Mouse (Mus musculus): ENCODE measurements at regions not wholly inside any gene's neighbourhood (a gene's known extent, or its start where the extent isn't known, plus 50 kb on each side); places are given as distances from the start of the nearest gene placed in this dataset.

GRCm38 (mm10) chr3:143970771-143971170 lies 234.2 kb downstream of the Lmo4 start:
- H3K4me2 ChIP-seq (ENCODE audit: low read length) = no peak overlapping the region
- H3K27me3 ChIP-seq (ENCODE audit: control insufficient read depth, insufficient read depth, low read length) = no peaks in the 10 kb centered on the region
- no peak overlapping the region for H3K9ac ChIP-seq (ENCODE audit: low read length)
- H3K27ac ChIP-seq (replicated peaks in 1 of 2; ENCODE audit: control insufficient read depth in 1 of 2, insufficient read depth in 1 of 2, low read depth in 2 of 2, low read length in 2 of 2) = no peak overlapping the region
- no peaks in the 10 kb centered on the region for H3K4me1 ChIP-seq (ENCODE audit: control insufficient read depth in 2 of 2, insufficient read depth in 2 of 2, low read length in 2 of 2)
- 81% methylated on average over 11 of the region's 11 CpGs for WGBS
- no peak overlapping the region for H3K4me3 ChIP-seq (ENCODE audit: control insufficient read depth in 1 of 2, insufficient read depth in 1 of 2, low read depth in 1 of 2, low read length in 2 of 2)
- no peak for ATAC-seq (ENCODE audit: insufficient number of reproducible peaks, insufficient read depth, low FRiP score, low read depth)
- no peaks in the 10 kb centered on the region for H3K36me3 ChIP-seq (ENCODE audit: control insufficient read depth, insufficient read depth, low read length)
- no peaks in the 10 kb centered on the region for H3K9me3 ChIP-seq (ENCODE audit: control insufficient read depth, low read length)

- H3K4me2 ChIP-seq (ENCODE audit: low read length) = no peak overlapping the region
- H3K9me3 ChIP-seq (ENCODE audit: control insufficient read depth, low read length) = no peaks in the 10 kb centered on the region
- H3K27ac ChIP-seq (replicated peaks in 1 of 2; ENCODE audit: control insufficient read depth in 1 of 2, insufficient read depth in 1 of 2, low read depth in 2 of 2, low read length in 2 of 2) = no peak overlapping the region
- H3K9ac ChIP-seq (ENCODE audit: low read length) = no peak overlapping the region
- no peaks in the 10 kb centered on the region for H3K27me3 ChIP-seq (ENCODE audit: control insufficient read depth, insufficient read depth, low read length)
- no peaks in the 10 kb centered on the region for H3K4me1 ChIP-seq (ENCODE audit: control insufficient read depth in 2 of 2, insufficient read depth in 2 of 2, low read length in 2 of 2)
- 80% methylated on average over 7 of the region's 7 CpGs for WGBS
- ATAC-seq (ENCODE audit: insufficient number of reproducible peaks, insufficient read depth, low FRiP score, low read depth) = no peak
- no peaks in the 10 kb centered on the region for H3K36me3 ChIP-seq (ENCODE audit: control insufficient read depth, insufficient read depth, low read length)
- no peak overlapping the region for H3K4me3 ChIP-seq (ENCODE audit: control insufficient read depth in 1 of 2, insufficient read depth in 1 of 2, low read depth in 1 of 2, low read length in 2 of 2)
These were observed 249.5 kb downstream of the Lmo4 start for GRCm38 (mm10) chr3:143955508-143955907.

- no peak for ATAC-seq (ENCODE audit: insufficient number of reproducible peaks, insufficient read depth, low FRiP score, low read depth)
- H3K4me1 ChIP-seq (ENCODE audit: control insufficient read depth in 2 of 2, insufficient read depth in 2 of 2, low read length in 2 of 2) = no peaks in the 10 kb centered on the region
- 73% methylated on average over 7 of the region's 7 CpGs for WGBS
These were observed 250.2 kb downstream of the Lmo4 start for GRCm38 (mm10) chr3:143954822-143955221.

DNA sequence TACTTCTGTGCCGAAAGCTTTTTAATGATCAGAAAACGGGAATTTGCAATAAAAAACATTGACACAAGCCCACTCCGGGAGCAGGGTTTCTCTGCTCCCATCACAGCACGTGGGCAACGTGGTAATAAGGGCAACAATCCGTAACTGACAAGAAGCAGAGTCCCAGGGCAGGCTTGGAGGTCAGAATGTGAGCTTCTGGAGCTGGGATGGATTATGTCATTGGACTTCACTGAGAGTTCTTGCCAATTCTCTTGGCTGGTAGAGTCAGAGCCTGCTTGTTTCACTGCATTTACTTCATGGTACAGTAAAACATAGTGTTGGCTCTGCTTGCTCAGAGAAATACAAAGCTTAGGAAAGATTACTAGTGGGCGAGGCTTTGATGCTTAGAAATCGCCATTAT lies 252.7 kb downstream of the Lmo4 start:
- Histone ChIP-seq H3K9me3 (ENCODE audit: control insufficient read depth, low read length) (no peaks in the 10 kb centered on the region), H3K27me3 (ENCODE audit: control insufficient read depth, insufficient read depth, low read length) (no peaks in the 10 kb centered on the region), H3K36me3 (ENCODE audit: control insufficient read depth, insufficient read depth, low read length) (no peaks in the 10 kb centered on the region), H3K27ac (replicated peaks in 1 of 2; ENCODE audit: control insufficient read depth in 1 of 2, insufficient read depth in 1 of 2, low read depth in 2 of 2, low read length in 2 of 2) (no peak overlapping the region), H3K4me3 (ENCODE audit: control insufficient read depth in 1 of 2, insufficient read depth in 1 of 2, low read depth in 1 of 2, low read length in 2 of 2) (no peak overlapping the region), H3K9ac (ENCODE audit: low read length) (no peak overlapping the region), H3K4me1 (ENCODE audit: control insufficient read depth in 2 of 2, insufficient read depth in 2 of 2, low read length in 2 of 2) (peaks cover 0 to 2% of the 10 kb centered on the region in 2 experiments; a peak in 1 of 4 replicates), H3K4me2 (ENCODE audit: low read length) (no peak overlapping the region)
- 69% methylated on average over 8 of the region's 8 CpGs for WGBS
- ATAC-seq (ENCODE audit: insufficient number of reproducible peaks, insufficient read depth, low FRiP score, low read depth) = no peak

More at GRCm38 (mm10) chr3:143954822-143955221, 250.2 kb downstream of the Lmo4 start:
- no peaks in the 10 kb centered on the region for H3K9me3 ChIP-seq (ENCODE audit: control insufficient read depth, low read length)
- H3K36me3 ChIP-seq (ENCODE audit: control insufficient read depth, insufficient read depth, low read length) = no peaks in the 10 kb centered on the region
- no peak overlapping the region for H3K9ac ChIP-seq (ENCODE audit: low read length)
- H3K4me3 ChIP-seq (ENCODE audit: control insufficient read depth in 1 of 2, insufficient read depth in 1 of 2, low read depth in 1 of 2, low read length in 2 of 2) = no peak overlapping the region
- no peak overlapping the region for H3K27ac ChIP-seq (replicated peaks in 1 of 2; ENCODE audit: control insufficient read depth in 1 of 2, insufficient read depth in 1 of 2, low read depth in 2 of 2, low read length in 2 of 2)
- H3K27me3 ChIP-seq (ENCODE audit: control insufficient read depth, insufficient read depth, low read length) = no peaks in the 10 kb centered on the region
- no peak overlapping the region for H3K4me2 ChIP-seq (ENCODE audit: low read length)

GRCm38 (mm10) chr3:143949656-143950055 lies 255.4 kb downstream of the Lmo4 start:
- 51% methylated on average over 8 of the region's 8 CpGs for WGBS
- no peaks in the 10 kb centered on the region for H3K27me3 ChIP-seq (ENCODE audit: control insufficient read depth, insufficient read depth, low read length)
- H3K36me3 ChIP-seq (ENCODE audit: control insufficient read depth, insufficient read depth, low read length) = no peaks in the 10 kb centered on the region
- ATAC-seq (ENCODE audit: insufficient number of reproducible peaks, insufficient read depth, low FRiP score, low read depth) = no peak
- no peak overlapping the region for H3K4me3 ChIP-seq (ENCODE audit: control insufficient read depth in 1 of 2, insufficient read depth in 1 of 2, low read depth in 1 of 2, low read length in 2 of 2)
- H3K4me1 ChIP-seq (ENCODE audit: control insufficient read depth in 2 of 2, insufficient read depth in 2 of 2, low read length in 2 of 2) = peaks cover 0 to 2% of the 10 kb centered on the region in 2 experiments; a peak in 1 of 4 replicates
- no peaks in the 10 kb centered on the region for H3K9me3 ChIP-seq (ENCODE audit: control insufficient read depth, low read length)
- no peak overlapping the region for H3K27ac ChIP-seq (replicated peaks in 1 of 2; ENCODE audit: control insufficient read depth in 1 of 2, insufficient read depth in 1 of 2, low read depth in 2 of 2, low read length in 2 of 2)
- no peak overlapping the region for H3K9ac ChIP-seq (ENCODE audit: low read length)
- H3K4me2 ChIP-seq (ENCODE audit: low read length) = no peak overlapping the region

DNA sequence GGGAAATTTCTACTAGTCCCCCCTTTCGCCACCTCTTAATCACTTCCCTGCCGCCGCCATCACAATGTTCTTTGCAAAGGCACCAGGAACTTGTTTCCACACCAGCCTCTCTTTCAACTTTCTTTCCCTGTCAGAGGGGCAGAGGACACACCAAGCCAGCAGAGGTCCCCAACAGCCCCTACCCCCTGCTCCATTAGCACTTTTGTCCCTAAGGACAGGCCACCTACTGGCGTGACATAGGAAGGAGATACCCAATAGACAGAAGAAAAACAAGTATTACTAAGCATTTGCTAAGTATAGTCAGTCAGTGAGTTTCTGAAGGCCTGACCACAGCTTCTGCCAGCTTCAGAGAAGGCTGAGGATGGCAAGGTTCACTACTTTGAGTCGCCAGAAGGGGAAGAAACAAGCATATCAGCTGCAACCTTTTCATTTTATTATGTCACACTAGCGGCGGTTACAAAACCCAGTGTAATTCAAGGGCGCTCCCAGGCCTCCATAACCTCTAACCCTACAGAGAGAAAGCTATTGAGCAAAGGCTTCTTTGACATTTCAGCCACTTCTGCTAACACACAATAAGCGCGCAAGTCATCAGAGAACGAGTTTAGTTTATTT lies 255.9 kb downstream of the Lmo4 start:
- no peak overlapping the region for H3K4me2 ChIP-seq (ENCODE audit: low read length)
- H3K9me3 ChIP-seq (ENCODE audit: control insufficient read depth, low read length) = no peaks in the 10 kb centered on the region
- H3K9ac ChIP-seq (ENCODE audit: low read length) = no peak overlapping the region
- no peaks in the 10 kb centered on the region for H3K36me3 ChIP-seq (ENCODE audit: control insufficient read depth, insufficient read depth, low read length)
- no peak for ATAC-seq (ENCODE audit: insufficient number of reproducible peaks, insufficient read depth, low FRiP score, low read depth)
- no peaks in the 10 kb centered on the region for H3K27me3 ChIP-seq (ENCODE audit: control insufficient read depth, insufficient read depth, low read length)
- H3K4me1 ChIP-seq (ENCODE audit: control insufficient read depth in 2 of 2, insufficient read depth in 2 of 2, low read length in 2 of 2) = peaks cover 0 to 2% of the 10 kb centered on the region in 2 experiments; a peak in 1 of 4 replicates
- H3K4me3 ChIP-seq (ENCODE audit: control insufficient read depth in 1 of 2, insufficient read depth in 1 of 2, low read depth in 1 of 2, low read length in 2 of 2) = no peak overlapping the region
- 82% methylated on average over 11 of the region's 11 CpGs for WGBS
- H3K27ac ChIP-seq (replicated peaks in 1 of 2; ENCODE audit: control insufficient read depth in 1 of 2, insufficient read depth in 1 of 2, low read depth in 2 of 2, low read length in 2 of 2) = no peak overlapping the region

GRCm38 (mm10) chr3:143947938-143948267 lies 257.1 kb downstream of the Lmo4 start:
- H3K27me3 ChIP-seq (ENCODE audit: control insufficient read depth, insufficient read depth, low read length) = no peaks in the 10 kb centered on the region
- no peak overlapping the region for H3K9ac ChIP-seq (ENCODE audit: low read length)
- peaks cover 0 to 2% of the 10 kb centered on the region in 2 experiments; a peak in 1 of 4 replicates for H3K4me1 ChIP-seq (ENCODE audit: control insufficient read depth in 2 of 2, insufficient read depth in 2 of 2, low read length in 2 of 2)
- H3K4me2 ChIP-seq (ENCODE audit: low read length) = no peak overlapping the region
- no peaks in the 10 kb centered on the region for H3K9me3 ChIP-seq (ENCODE audit: control insufficient read depth, low read length)
- H3K4me3 ChIP-seq (ENCODE audit: control insufficient read depth in 1 of 2, insufficient read depth in 1 of 2, low read depth in 1 of 2, low read length in 2 of 2) = no peak overlapping the region
- 75% methylated on average over 3 of the region's 3 CpGs for WGBS
- ATAC-seq (ENCODE audit: insufficient number of reproducible peaks, insufficient read depth, low FRiP score, low read depth) = no peak
- H3K36me3 ChIP-seq (ENCODE audit: control insufficient read depth, insufficient read depth, low read length) = no peaks in the 10 kb centered on the region
- no peak overlapping the region for H3K27ac ChIP-seq (replicated peaks in 1 of 2; ENCODE audit: control insufficient read depth in 1 of 2, insufficient read depth in 1 of 2, low read depth in 2 of 2, low read length in 2 of 2)

All from heart, embryonic 14.5 days (tissue).